Mouse (Mus musculus): ENCODE data around the gene Spock2. TPM values are rescaled to one million over a fixed set of nuclear protein-coding genes. Genes with fewer than 3 reads are reported as not detected.
"Not testable (repeated sequence)": the region's sequence is repeated elsewhere in the genome, so short reads cannot be mapped to it uniquely, and the experiment has no call there.

The Spock2 gene
- polyA plus RNA-seq, 2 experiments: 0.04 to 0.06 TPM

- Histone ChIP-seq H3K36me3 (replicated peaks; ENCODE audit: control insufficient read depth, insufficient read depth, low read depth) (no peaks in the 10 kb centered on the region), H3K9me3 (ENCODE audit: control insufficient read depth, low read length) (no peaks in the 10 kb centered on the region), H3K4me1 (replicated peaks; ENCODE audit: control insufficient read depth in 2 of 2, insufficient read depth in 2 of 2, low read length in 1 of 2) (no peaks in the 10 kb centered on the region), H3K9ac (replicated peaks) (no peak overlapping the region), H3K4me2 (ENCODE audit: low read depth) (no peak overlapping the region), H3K27ac (no peak overlapping the region), H3K4me3 (ENCODE audit: insufficient read depth in 1 of 2, low read depth in 2 of 2, low read length in 2 of 2) (no peak overlapping the region), H3K27me3 (ENCODE audit: control insufficient read depth, insufficient read depth, low read length) (no peaks in the 10 kb centered on the region)
- 39% methylated on average over 5 of the region's 6 CpGs for WGBS (ENCODE audit: insufficient replicate concordance)
- DNase-seq (ENCODE audit: low read depth in 3 of 3, low spot score in 3 of 3) (no peak), ATAC-seq (ENCODE audit: insufficient read depth) (no peak)
- TF ChIP-seq EP300 (IDR thresholded peaks at IDR 0.05; ENCODE audit: low read depth) (no peak), CTCF (IDR thresholded peaks at IDR 0.05; ENCODE audit: low read depth) (no peak)
Observed at GRCm38 (mm10) chr10:60133501-60133900, 27.5 kb downstream of the Spock2 start.

GRCm38 (mm10) chr10:60134201-60134600, 28.2 kb downstream of the Spock2 start:
- no peak overlapping the region for H3K27ac ChIP-seq
- DNase-seq (ENCODE audit: low read depth in 3 of 3, low spot score in 3 of 3) (no peak), ATAC-seq (ENCODE audit: insufficient read depth) (no peak)
- no peaks in the 10 kb centered on the region for H3K4me1 ChIP-seq (replicated peaks; ENCODE audit: control insufficient read depth in 2 of 2, insufficient read depth in 2 of 2, low read length in 1 of 2)
- no peak overlapping the region for H3K4me3 ChIP-seq (ENCODE audit: insufficient read depth in 1 of 2, low read depth in 2 of 2, low read length in 2 of 2)
- no peaks in the 10 kb centered on the region for H3K9me3 ChIP-seq (ENCODE audit: control insufficient read depth, low read length)
- H3K36me3 ChIP-seq (replicated peaks; ENCODE audit: control insufficient read depth, insufficient read depth, low read depth): no peaks in the 10 kb centered on the region
- H3K9ac ChIP-seq (replicated peaks): no peak overlapping the region
- no peak overlapping the region for H3K4me2 ChIP-seq (ENCODE audit: low read depth)
- H3K27me3 ChIP-seq (ENCODE audit: control insufficient read depth, insufficient read depth, low read length): no peaks in the 10 kb centered on the region
- 43% methylated on average over 9 of the region's 9 CpGs for WGBS (ENCODE audit: insufficient replicate concordance)
- no peak for TF ChIP-seq CTCF (IDR thresholded peaks at IDR 0.05; ENCODE audit: low read depth)

GRCm38 (mm10) chr10:60136010-60136409, 30.0 kb downstream of the Spock2 start:
- not testable (repeated sequence) for H3K9me3 ChIP-seq (ENCODE audit: control insufficient read depth, low read length); H3K27me3 ChIP-seq (ENCODE audit: control insufficient read depth, insufficient read depth, low read length); ATAC-seq (ENCODE audit: insufficient read depth); H3K4me3 ChIP-seq (ENCODE audit: insufficient read depth in 1 of 2, low read depth in 2 of 2, low read length in 2 of 2); H3K4me1 ChIP-seq (replicated peaks; ENCODE audit: control insufficient read depth in 2 of 2, insufficient read depth in 2 of 2, low read length in 1 of 2); H3K9ac ChIP-seq (replicated peaks); H3K27ac ChIP-seq; H3K4me2 ChIP-seq (ENCODE audit: low read depth); DNase-seq (ENCODE audit: low read depth in 3 of 3, low spot score in 3 of 3); H3K36me3 ChIP-seq (replicated peaks; ENCODE audit: control insufficient read depth, insufficient read depth, low read depth)
- 20% methylated on average over 1 of the region's 1 CpGs for WGBS (ENCODE audit: insufficient replicate concordance)

DNA sequence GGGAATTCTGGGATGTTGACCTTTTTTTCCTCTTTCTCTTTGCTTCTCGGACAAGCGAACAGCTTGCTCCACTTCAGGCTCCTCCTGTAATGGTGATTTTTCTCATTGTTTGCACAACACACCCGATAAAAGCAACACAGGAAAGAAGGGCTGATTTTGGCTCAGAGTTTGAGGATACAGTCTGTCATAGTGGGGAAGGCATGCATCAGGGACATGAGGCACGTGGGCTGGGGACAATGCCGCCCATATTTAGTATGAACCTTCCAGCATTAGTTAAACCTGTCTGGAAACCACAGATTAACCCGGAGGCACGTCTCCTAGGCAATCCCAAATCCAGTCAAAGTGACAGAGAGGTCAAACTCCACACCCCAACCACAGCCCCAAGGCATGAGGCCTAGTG, 30.9 kb downstream of the Spock2 start:
- Histone ChIP-seq H3K27me3 (ENCODE audit: control insufficient read depth, insufficient read depth, low read length) (no peaks in the 10 kb centered on the region), H3K36me3 (replicated peaks; ENCODE audit: control insufficient read depth, insufficient read depth, low read depth) (no peaks in the 10 kb centered on the region), H3K9me3 (ENCODE audit: control insufficient read depth, low read length) (no peaks in the 10 kb centered on the region), H3K4me2 (ENCODE audit: low read depth) (no peak overlapping the region), H3K27ac (no peak overlapping the region), H3K9ac (replicated peaks) (no peak overlapping the region), H3K4me3 (ENCODE audit: insufficient read depth in 1 of 2, low read depth in 2 of 2, low read length in 2 of 2) (no peak overlapping the region), H3K4me1 (replicated peaks; ENCODE audit: control insufficient read depth in 2 of 2, insufficient read depth in 2 of 2, low read length in 1 of 2) (no peaks in the 10 kb centered on the region)
- WGBS (ENCODE audit: insufficient replicate concordance): 61% methylated on average over 7 of the region's 7 CpGs
- TF ChIP-seq CTCF (IDR thresholded peaks at IDR 0.05; ENCODE audit: low read depth) (no peak), EP300 (IDR thresholded peaks at IDR 0.05; ENCODE audit: low read depth) (no peak)
- no peak for ATAC-seq (ENCODE audit: insufficient read depth)
- no peak for DNase-seq (ENCODE audit: low read depth in 3 of 3, low spot score in 3 of 3)

DNA sequence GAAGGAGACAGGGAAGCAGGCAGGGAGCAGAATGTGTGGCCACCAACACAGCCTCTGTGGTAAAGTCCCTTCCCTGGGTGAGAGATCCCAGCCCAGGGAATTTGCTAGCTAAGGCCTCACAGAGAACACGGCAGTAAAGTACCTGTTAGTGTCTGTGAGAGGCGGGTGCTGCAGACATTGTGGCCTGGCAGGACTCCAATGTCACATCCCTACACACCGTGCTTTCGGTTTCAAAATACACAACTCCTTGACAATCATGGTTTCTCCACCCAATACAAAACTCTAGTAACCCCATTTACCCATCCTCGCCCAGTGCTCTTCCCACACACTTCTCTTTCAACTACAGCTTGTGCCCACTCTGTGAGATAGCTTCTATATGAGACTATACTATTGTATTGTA, 32.7 kb downstream of the Spock2 start:
- ATAC-seq (ENCODE audit: insufficient read depth) (no peak), DNase-seq (ENCODE audit: low read depth in 3 of 3, low spot score in 3 of 3) (no peak)
- Histone ChIP-seq H3K36me3 (replicated peaks; ENCODE audit: control insufficient read depth, insufficient read depth, low read depth) (no peaks in the 10 kb centered on the region), H3K4me3 (ENCODE audit: insufficient read depth in 1 of 2, low read depth in 2 of 2, low read length in 2 of 2) (no peak overlapping the region), H3K27ac (no peak overlapping the region), H3K4me2 (ENCODE audit: low read depth) (no peak overlapping the region), H3K9ac (replicated peaks) (no peak overlapping the region), H3K9me3 (ENCODE audit: control insufficient read depth, low read length) (no peaks in the 10 kb centered on the region), H3K4me1 (replicated peaks; ENCODE audit: control insufficient read depth in 2 of 2, insufficient read depth in 2 of 2, low read length in 1 of 2) (no peaks in the 10 kb centered on the region), H3K27me3 (ENCODE audit: control insufficient read depth, insufficient read depth, low read length) (no peaks in the 10 kb centered on the region)
- 67% methylated on average over 5 of the region's 5 CpGs for WGBS (ENCODE audit: insufficient replicate concordance)
- TF ChIP-seq EP300 (IDR thresholded peaks at IDR 0.05; ENCODE audit: low read depth): no peak
- TF ChIP-seq CTCF (IDR thresholded peaks at IDR 0.05; ENCODE audit: low read depth): no peak

DNA sequence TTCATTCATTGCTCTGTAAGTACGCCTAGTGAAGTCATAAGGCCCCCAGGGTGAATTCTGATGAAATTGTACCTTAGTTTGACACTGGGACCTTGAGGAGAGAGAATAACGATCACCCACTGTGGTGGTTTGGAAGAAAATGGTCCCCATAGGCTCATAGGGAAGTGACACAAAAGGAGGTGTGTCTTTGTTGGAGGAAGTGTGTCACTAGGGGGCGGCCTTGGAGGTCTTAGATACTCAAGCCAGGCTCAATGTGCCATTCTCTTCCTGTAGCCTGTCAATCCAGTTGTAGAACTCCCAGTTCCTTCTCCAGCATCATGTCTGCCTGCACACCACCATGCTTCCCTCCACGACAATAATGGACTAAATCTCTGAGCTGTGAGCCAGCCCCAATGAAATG, 34.7 kb downstream of the Spock2 start:
- TF ChIP-seq CTCF (IDR thresholded peaks at IDR 0.05; ENCODE audit: low read depth) (no peak), EP300 (IDR thresholded peaks at IDR 0.05; ENCODE audit: low read depth) (no peak)
- no peak overlapping the region for H3K27ac ChIP-seq
- H3K27me3 ChIP-seq (ENCODE audit: control insufficient read depth, insufficient read depth, low read length): no peaks in the 10 kb centered on the region

More for the DNA sequence above, 34.7 kb downstream of the Spock2 start:
- no peaks in the 10 kb centered on the region for H3K9me3 ChIP-seq (ENCODE audit: control insufficient read depth, low read length)
- ATAC-seq (ENCODE audit: insufficient read depth): no peak
- H3K9ac ChIP-seq (replicated peaks): no peak overlapping the region
- no peak overlapping the region for H3K4me3 ChIP-seq (ENCODE audit: insufficient read depth in 1 of 2, low read depth in 2 of 2, low read length in 2 of 2)
- no peak for DNase-seq (ENCODE audit: low read depth in 3 of 3, low spot score in 3 of 3)
- H3K36me3 ChIP-seq (replicated peaks; ENCODE audit: control insufficient read depth, insufficient read depth, low read depth): no peaks in the 10 kb centered on the region
- 69% methylated on average over 4 of the region's 4 CpGs for WGBS (ENCODE audit: insufficient replicate concordance)
- no peak overlapping the region for H3K4me2 ChIP-seq (ENCODE audit: low read depth)
- no peaks in the 10 kb centered on the region for H3K4me1 ChIP-seq (replicated peaks; ENCODE audit: control insufficient read depth in 2 of 2, insufficient read depth in 2 of 2, low read length in 1 of 2)
